Mouse (Mus musculus): ENCODE measurements around the gene Olfr743. TPM values are rescaled to one million over a fixed set of nuclear protein-coding genes. Genes with fewer than 3 reads are reported as not detected.

Gene Olfr743
- total RNA-seq (2023), result not detected in 2 replicates

DNA sequence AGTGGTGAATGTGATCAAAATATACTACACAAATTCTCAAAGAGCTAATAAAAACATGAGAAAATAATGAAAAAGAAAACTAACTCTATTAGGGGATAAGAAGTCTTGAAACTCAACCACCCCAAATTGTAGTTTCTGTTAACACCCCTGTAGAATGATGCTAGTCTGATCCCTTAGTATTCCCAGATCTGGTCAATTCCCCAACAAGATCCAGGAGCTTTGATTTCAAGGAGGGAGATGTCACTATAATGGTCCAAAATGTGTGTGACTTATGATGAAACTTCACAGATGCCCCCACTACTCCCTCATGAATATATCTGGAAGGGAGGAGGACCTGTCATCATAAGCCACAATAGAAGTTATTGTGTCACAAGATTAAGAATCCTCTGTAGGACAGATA lies at the start of gene Olfr743:
Gene Olfr743 (plus strand): TSS at position 301 of the 400 bp plus-strand sequence.

DNA sequence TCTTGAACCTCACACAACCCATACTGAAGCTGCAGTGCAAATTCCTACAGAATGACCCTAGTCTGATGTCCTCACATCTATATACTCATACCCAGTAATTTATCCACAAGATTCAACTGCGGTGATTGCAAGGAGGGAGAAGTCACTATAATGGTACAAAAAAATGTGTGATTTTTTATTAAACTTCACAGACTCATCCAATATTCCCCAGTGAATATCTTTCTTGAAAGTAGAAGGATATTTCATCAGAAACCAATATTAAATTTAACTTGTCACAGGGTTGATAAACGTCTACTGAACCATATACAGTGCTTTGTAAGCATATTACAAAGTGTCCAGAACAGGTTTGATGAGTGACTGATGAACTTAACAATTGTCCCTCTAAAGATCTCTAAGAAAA lies 49.2 kb upstream of the Olfr743 start, which contains the start of gene Olfr741:
Gene Olfr741 (plus strand): TSS at position 301 of the 400 bp plus-strand sequence.

GRCm38 (mm10) chr14:50503300-50503699 lies 18.3 kb upstream of the Olfr743 start, which contains the start of gene Olfr742:
Gene Olfr742, plus strand, starts transcription at chr14:50503600.

Other genes with a start within 250 kb of the Olfr743 start
- not detected in 2 replicates for gene Olfr732, start 237.6 kb upstream of the Olfr743 start, total RNA-seq (2023)
- not detected in 2 replicates for gene Olfr733, start 220.3 kb upstream of the Olfr743 start, total RNA-seq (2023)
- not detected in 2 replicates for gene Olfr734, start 195.1 kb upstream of the Olfr743 start, total RNA-seq (2023)
- not detected in 2 replicates for gene Olfr735, start 173.0 kb upstream of the Olfr743 start, total RNA-seq (2023)
- gene Tlr11, start 163.9 kb upstream of the Olfr743 start, total RNA-seq (2023), result not detected in 2 replicates
- not detected in 2 replicates for gene Olfr736, start 140.7 kb upstream of the Olfr743 start, total RNA-seq (2023)
- not detected in 2 replicates for gene Olfr738, start 114.3 kb upstream of the Olfr743 start, total RNA-seq (2023)
- not detected in 2 replicates for gene Olfr739, start 103.2 kb upstream of the Olfr743 start, total RNA-seq (2023)
- gene Olfr740, start 76.3 kb upstream of the Olfr743 start, total RNA-seq (2023), result not detected in 2 replicates
- gene Olfr741, start 49.1 kb upstream of the Olfr743 start, total RNA-seq (2023), result not detected in 2 replicates
- gene Olfr742, start 18.2 kb upstream of the Olfr743 start, total RNA-seq (2023), result not detected in 2 replicates
- not detected in 2 replicates for gene Olfr744, start 93.0 kb downstream of the Olfr743 start, total RNA-seq (2023)
- gene Olfr745, start 117.5 kb downstream of the Olfr743 start, total RNA-seq (2023), result not detected in 2 replicates
- gene Olfr746, start 125.2 kb downstream of the Olfr743 start, total RNA-seq (2023), result not detected in 2 replicates
- gene Olfr747, start 171.4 kb downstream of the Olfr743 start, total RNA-seq (2023), result not detected in 2 replicates
- gene Olfr748, start 185.5 kb downstream of the Olfr743 start, total RNA-seq (2023), result not detected in 2 replicates
- not detected in 2 replicates for gene Olfr749, start 223.3 kb downstream of the Olfr743 start, total RNA-seq (2023)

Measured in neutrophil, adult 65 days (primary cell).